Mouse (Mus musculus): Measurements from ENCODE around the gene Galnt17.

Gene Galnt17

DNA sequence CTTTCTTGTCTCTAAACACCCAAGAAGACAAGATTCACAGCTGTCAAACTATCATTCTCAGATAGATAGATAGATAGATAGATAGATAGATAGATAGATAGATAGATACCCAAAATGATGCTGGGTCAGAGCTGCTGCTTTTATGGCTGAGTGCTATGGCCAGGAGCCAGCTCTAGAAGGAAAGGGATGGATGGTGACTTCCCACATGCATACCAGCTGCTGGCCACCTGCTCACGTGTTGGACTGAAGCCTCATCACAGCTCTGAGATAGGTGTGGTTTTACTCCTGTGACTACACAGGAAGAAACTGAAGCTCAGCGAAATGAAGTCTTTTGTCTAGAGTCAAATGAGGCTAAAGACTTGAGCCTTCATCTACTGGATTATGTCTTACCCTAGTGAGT lies 482.5 kb downstream of the Galnt17 start:
- no peak for DNase-seq (ENCODE audit: low spot score in 2 of 2)

All from frontal cortex, postnatal 36 days (tissue).